Mouse (Mus musculus) liver, postnatal 0 days (tissue): ENCODE measurements around the gene Tmem131.

ENCODE experiments used
- CTCF ChIP-seq: sonication (generic); IDR thresholded peaks from 2 replicates; pipeline ENCODE4 v1.5.1; 2016; ENCODE audit warnings: antibody characterized with exemption, low read depth
- EP300 ChIP-seq: IDR thresholded peaks from 2 replicates; pipeline ENCODE4 v1.6.1; 2016; ENCODE audit warnings: antibody characterized with exemption, low read depth, mild to moderate bottlenecking

- TF ChIP-seq CTCF (no peak), EP300 (no peak)
Measured at GRCm38 (mm10) chr1:36895452-36895851, 48.0 kb downstream of the Tmem131 start.
